Mouse (Mus musculus) right cerebral cortex, postnatal 25 days (tissue): Measurements from ENCODE around the gene Perp.

Source experiments
- DNase-seq: peaks from one replicate; pipeline ENCODE4 v3.0.0; 2022

Perp gene

GRCm38 (mm10) chr10:18844441-18845286 lies at the start of gene Perp:
Gene Perp, plus strand, starts transcription at chr10:18845020.
- peak; percentile 36 for DNase-seq

- no peak for DNase-seq
Measured at GRCm38 (mm10) chr10:18811751-18812150, 33.1 kb upstream of the Perp start.

- no peak for DNase-seq
Measured at GRCm38 (mm10) chr10:18816560-18816959, 28.3 kb upstream of the Perp start.

- no peak for DNase-seq
Measured at GRCm38 (mm10) chr10:18825143-18825542, 19.7 kb upstream of the Perp start.

DNA sequence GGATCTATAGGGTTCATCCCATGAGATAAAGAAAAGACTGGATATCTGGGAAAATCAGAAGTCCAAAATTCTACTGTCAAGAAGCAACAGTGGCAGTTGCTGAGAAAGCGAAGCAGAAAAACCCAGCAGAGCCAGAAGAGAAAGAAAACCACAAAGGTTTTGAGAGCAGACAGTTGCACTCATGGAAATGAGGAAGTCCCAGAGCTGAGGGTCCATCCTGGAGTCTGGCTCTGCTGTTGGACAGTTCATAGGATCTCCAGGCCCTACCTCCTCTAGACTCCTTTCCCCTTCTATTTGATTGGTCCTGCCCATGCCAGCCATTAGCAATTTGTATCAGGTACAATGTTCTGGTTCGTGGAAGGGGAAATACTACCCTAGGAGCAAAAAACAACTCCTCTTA lies 18.7 kb upstream of the Perp start:
- DNase-seq, result no peak

DNA sequence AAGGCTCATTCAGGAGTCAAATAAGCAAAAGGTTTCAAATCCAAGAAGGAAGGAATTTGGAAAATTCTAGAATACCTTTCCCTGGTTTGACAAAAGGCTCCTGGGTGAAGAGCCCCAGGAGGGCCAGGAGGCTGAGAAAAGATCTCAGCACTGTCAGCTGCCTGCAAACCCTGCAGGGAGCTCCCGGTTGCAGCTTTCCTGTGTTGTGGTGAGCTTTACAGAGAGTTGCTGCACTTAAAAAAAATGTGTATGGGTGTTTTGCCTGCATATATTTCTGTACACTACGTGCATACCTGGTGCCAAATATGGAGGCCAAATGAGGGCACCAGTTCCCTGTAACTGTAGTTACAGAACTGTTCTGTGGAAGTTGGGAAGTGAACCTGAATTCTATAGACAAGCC lies 16.9 kb upstream of the Perp start:
- DNase-seq, result no peak

DNA sequence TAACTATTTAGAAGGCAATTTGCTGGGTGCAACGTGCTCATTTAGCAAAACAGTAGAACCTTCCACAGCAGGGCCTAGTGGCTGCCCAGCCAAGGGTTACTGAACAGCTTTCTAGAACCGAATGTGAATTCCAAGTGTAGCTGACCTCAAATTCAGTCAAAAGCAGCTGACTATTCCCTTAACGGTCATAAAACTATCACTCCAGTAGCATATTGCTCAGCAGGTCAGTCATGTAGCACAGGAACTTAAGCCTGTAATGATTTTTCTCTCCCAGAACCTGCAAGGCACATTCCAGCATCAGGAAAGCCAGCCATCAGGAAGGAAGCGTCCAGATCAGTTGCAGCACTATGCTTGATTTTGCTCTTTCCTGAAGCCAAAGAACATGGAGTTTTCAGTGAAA lies 14.5 kb upstream of the Perp start:
- no peak for DNase-seq

DNA sequence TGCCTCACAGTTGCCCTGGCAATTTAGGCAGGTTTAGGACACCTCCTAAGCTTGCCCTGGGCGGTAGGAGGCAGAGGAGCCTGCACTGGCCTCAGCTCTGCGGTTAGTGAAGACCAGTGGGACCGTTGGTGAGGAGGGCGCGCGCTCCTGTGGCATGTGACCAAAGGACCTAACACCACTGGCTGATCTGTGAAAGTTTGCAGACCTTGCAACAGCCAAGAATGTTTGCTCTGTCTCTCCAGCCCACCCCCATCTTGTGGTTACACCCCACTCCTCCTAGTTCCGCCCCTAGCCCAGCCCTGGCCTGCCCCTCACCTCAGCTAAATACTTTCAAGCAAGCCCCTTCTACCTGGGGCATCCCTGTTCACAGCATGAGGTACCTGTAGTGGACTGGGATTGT lies 13.0 kb upstream of the Perp start:
- no peak for DNase-seq

DNA sequence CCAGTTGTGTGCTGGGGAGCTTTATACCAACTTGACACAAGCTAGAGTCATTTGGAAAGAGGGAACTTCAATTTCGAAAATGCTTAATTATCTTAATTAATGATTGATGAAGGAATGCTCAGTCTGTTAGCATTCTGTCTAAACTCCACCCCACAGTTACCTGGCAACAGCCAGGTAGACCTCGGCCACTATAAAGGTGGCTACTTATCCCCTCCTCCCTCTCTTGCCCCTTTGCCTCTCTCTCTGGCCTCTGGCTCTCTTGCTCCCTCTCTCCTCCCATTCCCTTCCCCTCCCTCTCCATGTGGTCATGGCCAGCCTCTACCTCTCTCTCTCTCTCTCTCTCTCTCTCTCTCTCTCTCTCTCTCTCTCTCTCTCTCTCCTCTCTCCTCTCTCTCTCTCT lies 10.4 kb upstream of the Perp start:
- no peak for DNase-seq

GRCm38 (mm10) chr10:18835684-18836479 lies 8.9 kb upstream of the Perp start:
- DNase-seq, result no peak

DNA sequence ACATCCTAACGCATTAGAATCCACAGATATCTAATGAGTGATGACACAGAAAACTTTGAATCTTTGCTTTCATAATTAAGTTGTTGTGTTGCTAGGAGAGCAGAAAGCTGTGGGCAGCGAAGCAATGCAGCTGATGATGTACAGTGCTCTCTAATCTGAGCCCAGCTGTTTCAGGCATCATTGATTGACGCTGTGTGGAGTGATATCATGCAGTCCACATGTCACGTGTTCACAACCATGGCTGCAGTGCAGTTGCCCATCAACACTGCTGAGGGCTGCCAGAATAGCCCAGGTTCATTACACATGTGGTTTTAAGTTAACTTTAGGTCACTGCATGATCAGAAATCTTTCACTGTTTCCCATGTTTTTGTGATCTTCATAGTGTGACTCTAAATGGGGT lies 5.3 kb upstream of the Perp start:
- no peak for DNase-seq

- DNase-seq, result no peak
Measured at GRCm38 (mm10) chr10:18840736-18841135, 4.1 kb upstream of the Perp start.

- no peak for DNase-seq
Measured at GRCm38 (mm10) chr10:18845287-18845662, 455 bp downstream of the Perp start.

GRCm38 (mm10) chr10:18845711-18846110 lies 891 bp downstream of the Perp start:
- DNase-seq, result no peak

DNA sequence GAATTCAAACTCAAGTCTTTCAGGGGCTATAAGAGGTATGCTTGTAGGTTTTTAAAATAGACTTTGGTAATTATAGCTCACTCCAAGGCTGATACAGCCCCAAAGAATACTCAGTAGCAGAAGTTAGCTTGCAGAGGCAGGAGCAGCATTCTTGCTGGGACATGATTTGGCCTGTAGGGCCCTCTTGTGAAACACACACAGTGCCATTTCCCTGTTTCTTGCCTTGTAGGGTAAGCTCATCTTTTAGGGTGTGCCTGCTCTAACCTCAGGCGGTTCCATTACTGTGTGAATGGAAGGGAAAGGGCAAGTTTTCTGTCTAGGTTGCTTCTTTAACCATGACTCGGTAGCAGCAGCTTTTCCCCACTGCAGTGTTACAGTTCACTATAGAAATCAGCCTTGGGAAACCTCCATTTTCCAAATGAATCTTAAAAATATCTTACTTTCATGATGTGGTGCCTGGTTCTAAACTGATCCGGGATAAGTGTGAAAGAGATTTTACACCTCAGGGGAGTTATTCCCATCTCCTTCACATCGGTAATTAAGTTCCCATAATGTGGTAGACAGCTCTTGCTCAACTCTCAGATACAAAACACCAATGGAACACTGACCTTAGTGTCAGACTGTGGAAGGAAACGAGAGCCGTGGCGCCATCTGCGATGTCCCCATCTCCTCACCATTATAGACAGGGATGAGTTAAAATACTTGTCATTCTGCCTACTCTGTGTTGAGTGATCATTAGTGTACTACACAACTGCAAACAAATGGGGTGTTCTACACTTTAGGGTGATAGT lies 1.8 kb downstream of the Perp start:
- DNase-seq, result no peak

- DNase-seq, result no peak
Measured at GRCm38 (mm10) chr10:18850177-18850576, 5.4 kb downstream of the Perp start.

- no peak for DNase-seq
Measured at GRCm38 (mm10) chr10:18853417-18853816, 8.6 kb downstream of the Perp start.

DNA sequence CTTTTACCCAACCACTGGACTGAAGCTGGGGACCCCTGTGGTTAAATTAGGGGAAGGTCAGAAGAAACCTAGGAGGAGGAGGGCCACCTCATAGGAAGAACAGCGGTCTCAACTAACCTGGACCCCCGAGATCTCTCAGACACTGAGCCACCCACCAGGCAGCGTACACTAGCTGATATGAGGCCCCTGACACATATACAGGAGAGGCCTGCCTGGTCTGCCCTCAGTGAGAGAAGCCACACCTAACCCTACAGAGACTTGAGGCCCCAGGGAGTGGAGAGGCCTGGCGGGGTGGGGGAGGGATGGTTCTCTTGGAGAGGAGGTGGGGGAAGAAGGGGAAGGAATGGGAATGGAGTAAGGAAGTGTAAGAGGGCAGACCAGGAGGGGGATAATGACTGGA lies 12.4 kb downstream of the Perp start:
- DNase-seq, result no peak

DNA sequence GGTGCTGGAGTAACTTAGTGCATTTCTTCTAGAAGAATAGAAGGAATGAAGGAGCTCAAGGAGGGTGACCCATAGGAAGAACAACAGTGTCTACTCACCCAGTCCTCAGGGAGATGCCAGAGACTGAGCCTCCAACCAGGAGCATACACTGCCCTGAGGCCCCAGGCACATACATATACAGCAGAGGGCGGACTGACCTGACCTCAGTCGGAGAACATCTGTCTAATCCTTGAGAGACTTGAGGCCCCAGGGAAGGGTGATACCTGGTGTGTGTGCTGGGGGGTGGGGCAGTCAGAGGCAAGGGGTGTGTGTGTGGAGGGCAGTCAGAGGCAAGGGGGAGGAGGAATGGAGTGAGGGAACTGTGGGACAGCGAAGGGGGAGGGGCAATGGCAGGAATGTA lies 14.8 kb downstream of the Perp start:
- DNase-seq, result no peak

DNA sequence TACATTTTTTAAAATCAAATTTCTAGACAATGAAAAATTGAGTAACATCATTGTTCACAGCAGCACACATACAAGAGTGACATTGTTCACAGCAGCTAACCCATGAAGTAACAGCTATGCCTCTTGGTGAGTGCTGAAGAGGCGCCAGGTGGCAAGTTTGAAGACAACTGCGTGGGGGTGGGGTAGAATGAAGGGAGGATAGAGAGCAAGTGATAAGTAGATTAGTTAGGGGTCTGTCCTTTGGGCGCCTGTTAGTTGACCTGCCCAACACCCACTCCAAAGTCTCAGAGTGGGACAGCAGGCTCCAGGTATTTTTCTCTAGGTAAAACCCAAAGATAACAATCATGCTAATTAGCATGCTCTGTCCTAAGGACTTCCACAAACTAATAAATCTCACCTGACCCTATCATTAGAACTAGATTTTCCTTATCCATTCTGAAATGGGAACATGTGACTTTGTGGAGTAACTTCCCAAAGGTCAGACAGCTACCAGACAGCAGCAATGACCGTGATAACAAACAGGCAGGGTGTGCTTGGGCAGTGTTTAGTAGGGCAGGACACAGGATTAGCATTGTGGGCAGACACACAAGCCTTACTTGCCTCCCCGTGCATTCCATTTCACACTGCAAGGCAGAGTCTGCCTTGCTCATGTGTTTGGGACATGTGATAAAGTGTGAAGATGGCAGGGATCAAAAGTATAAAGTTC lies 15.5 kb downstream of the Perp start:
- DNase-seq, result no peak

- DNase-seq, result no peak
Measured at GRCm38 (mm10) chr10:18860831-18861230, 16.0 kb downstream of the Perp start.

- no peak for DNase-seq
Measured at GRCm38 (mm10) chr10:18861418-18861817, 16.6 kb downstream of the Perp start.

DNA sequence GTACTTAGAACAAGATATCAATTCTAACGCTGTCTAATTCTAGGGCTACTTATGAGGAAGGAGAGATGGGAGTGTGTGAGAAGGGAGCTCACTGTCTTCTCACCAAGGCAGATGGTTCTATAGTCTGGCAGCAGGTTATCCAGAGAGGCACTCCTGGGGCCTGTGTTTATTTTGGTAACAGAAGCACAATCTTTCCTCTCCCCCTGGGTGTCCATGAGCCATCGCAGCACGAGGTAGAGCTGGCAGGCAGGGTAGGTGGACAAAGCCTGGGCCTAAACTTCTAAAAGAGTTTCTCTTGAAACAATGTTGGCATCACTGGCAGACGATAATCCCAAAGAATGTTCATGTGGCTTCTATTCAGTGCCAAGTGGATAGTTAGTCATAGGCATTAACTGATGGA lies 18.5 kb downstream of the Perp start:
- no peak for DNase-seq
